18 mouse cellular contexts compared by ENCODE assay signal in genomic region chr7:130773914-130774630, GRCm38 (mm10). TPM values are rescaled to one million over a fixed set of nuclear protein-coding genes. Genes with fewer than 3 reads are reported as not detected.
DNase-seq lines count a peak whose midpoint lies in the region; ATAC-seq and TF ChIP-seq lines count a peak whose summit lies in the region.
"Had no signal": no experiment of that assay in that cellular context is flagged by ENCODE, and none has a peak within 500 bp of the region (broad histone marks: within the 10 kb centered on the region; RNA-seq: fewer than 3 reads in every experiment).

Btbd16 (plus strand) TSS chr7:130774069.

- peak within 1 kb of the TSS; percentile 70 for H3K27ac ChIP-seq in heart, postnatal 0 days (ENCODE audit: low read depth)
- H3K27ac ChIP-seq: embryonic facial prominence, embryonic 12.5 days; heart, adult 2 months had no signal

- no peak within 1 kb of the TSS for H3K4me2 ChIP-seq in heart, postnatal 0 days (ENCODE audit: low read depth, low read length)
- H3K4me2 ChIP-seq: embryonic facial prominence, embryonic 12.5 days; lung, embryonic 14.5 days had no signal

- H3K9me3 ChIP-seq in heart, postnatal 0 days (replicated peaks; ENCODE audit: control insufficient read depth, low read length), result no peaks in the 10 kb centered on the region
- H3K9me3 ChIP-seq: embryonic facial prominence, embryonic 12.5 days had no signal

- H3K27me3 ChIP-seq in heart, postnatal 0 days (ENCODE audit: control insufficient read depth, insufficient read depth, low read length), result no peaks in the 10 kb centered on the region
- H3K27me3 ChIP-seq: embryonic facial prominence, embryonic 12.5 days had no signal

- H3K9ac ChIP-seq in heart, postnatal 0 days (replicated peaks; ENCODE audit: low read depth, low read length), result no peak within 1 kb of the TSS
- H3K9ac ChIP-seq: embryonic facial prominence, embryonic 12.5 days; lung, embryonic 14.5 days had no signal

- no peak within 1 kb of the TSS for H3K4me3 ChIP-seq in heart, postnatal 0 days (ENCODE audit: low read depth, low read length)
- H3K4me3 ChIP-seq: embryonic facial prominence, embryonic 12.5 days; heart, adult 2 months had no signal

- WGBS in heart, postnatal 0 days, result 38% methylated on average over 9 of the region's 9 CpGs

- H3K36me3 ChIP-seq in heart, postnatal 0 days (replicated peaks; ENCODE audit: control insufficient read depth, insufficient read depth, low read length), result no peaks in the 10 kb centered on the region
- H3K36me3 ChIP-seq: embryonic facial prominence, embryonic 12.5 days had no signal

- no peak for TF ChIP-seq CTCF in heart, postnatal 0 days (IDR thresholded peaks at IDR 0.05; ENCODE audit: low read depth)

- TF ChIP-seq EP300 in heart, postnatal 0 days (IDR thresholded peaks at IDR 0.05; ENCODE audit: low read depth), result no peak

- peaks cover 5% of the 10 kb centered on the region; the same call in 1 of the 2 replicates for H3K4me1 ChIP-seq in heart, postnatal 0 days (ENCODE audit: control insufficient read depth, insufficient read depth)
- H3K4me1 ChIP-seq: embryonic facial prominence, embryonic 12.5 days had no signal

- no peak for ATAC-seq in heart, postnatal 0 days (ENCODE audit: insufficient read depth, low read depth)
- ATAC-seq in megakaryocyte-erythroid progenitor cell, adult 5-6 weeks (replicated peaks; ENCODE audit: low FRiP score, low TSS enrichment, poor library complexity, severe bottlenecking), result peak; percentile 78
- ATAC-seq: hindbrain, embryonic 16.5 days had no signal

- DNase-seq in heart, postnatal 0 days (ENCODE audit: low spot score), result no peak
- DNase-seq in heart, adult 8-10 months (ENCODE audit: low spot score), result no peak
- peak; percentile 39 for DNase-seq in T-cell, adult 2 months (ENCODE audit: low spot score)
- peak; percentile 23 to 47 for DNase-seq in thymus, postnatal 36 days
- no peak for DNase-seq in adrenal gland, adult 18-20 months (ENCODE audit: low spot score in 2 of 2)
- no peak for DNase-seq in layer of hippocampus, postnatal 10 days (ENCODE audit: low spot score in 2 of 2)
- DNase-seq in Muller cell, postnatal 12 days (ENCODE audit: inconsistent ontology term), result no peak
- DNase-seq: cerebellum, adult 9-11 months; heart, adult 2 months had no signal

RNA-seq across cellular contexts. Expression of gene Btbd16, which starts in this region (rescaled TPM):
- not detected in 2 replicates for total RNA-seq in heart, postnatal 0 days (2014; rRNA removed; ENCODE audit: low replicate concordance)
- polyA plus RNA-seq in heart, postnatal 0 days (2015; fragmentation: Nextera tagmentation; extraction: Ambion mirVana), result 0.12 and 0.25 TPM in 2 replicates
- not detected for total RNA-seq in heart, adult 8-10 months (2022)
- 0.12 and 2.7 TPM in 2 replicates for total RNA-seq in megakaryocyte-erythroid progenitor cell, adult 5-6 weeks (2014; fragmentation: Nextera tagmentation)
- 0.52 and 5.2 TPM in 2 replicates for total RNA-seq in megakaryocyte-erythroid progenitor cell, adult 5-6 weeks (2017)
- not detected for total RNA-seq in adrenal gland, adult 18-20 months (2021)
- 1 to 10 TPM in 1 of 2 experiments, under 1 TPM in 1; 0.48 to 1.1 TPM for total RNA-seq in layer of hippocampus, postnatal 10 days (2021)
- total RNA-seq: adrenal gland, postnatal 14 days; heart, adult 2 months; liver, adult 2 months; neutrophil, adult 5-6 weeks had no signal
- polyA plus RNA-seq: forebrain, embryonic 11.5 days; hindbrain, embryonic 16.5 days; kidney, embryonic 16.5 days; lung, embryonic 14.5 days had no signal

Comparison
In these comparisons a context has a peak if more than half of its experiments do, and no peak if none do; other contexts are left out.
1. DNase-seq: peak in T-cell, adult 2 months (single experiment) and thymus, postnatal 36 days (2 of 2); none in heart, postnatal 0 days (single experiment), heart, adult 8-10 months (single experiment), adrenal gland, adult 18-20 months (0 of 2), layer of hippocampus, postnatal 10 days (0 of 2) and Muller cell, postnatal 12 days (single experiment).